Mouse (Mus musculus): Measurements from ENCODE around the gene Tfap2e. TPM values are rescaled to one million over a fixed set of nuclear protein-coding genes. Genes with fewer than 3 reads are reported as not detected.

The Tfap2e gene
- polyA plus RNA-seq, 1 experiment: 0.28 TPM

- TF ChIP-seq POLR2A (IDR thresholded peaks at IDR 0.05; ENCODE audit: borderline replicate concordance, extremely low read depth, low read depth, low read length) (no peak), CTCF (IDR thresholded peaks at IDR 0.05; ENCODE audit: insufficient read depth, low read length) (no peak)
- no peak for DNase-seq
- 76% methylated on average over 10 of the region's 10 CpGs for WGBS
- H3K4me3 ChIP-seq (replicated peaks; ENCODE audit: extremely low read depth, low read depth, low read length): no peak overlapping the region
- H3K4me1 ChIP-seq (ENCODE audit: control insufficient read depth, insufficient read depth, low read length): peaks cover 2% of the 10 kb centered on the region; the same call in 1 of the 2 replicates
These were observed 10.3 kb upstream of the Tfap2e start for GRCm38 (mm10) chr4:126746194-126746840.

GRCm38 (mm10) chr4:126745506-126746193, 9.6 kb upstream of the Tfap2e start:
- DNase-seq: peak; percentile 49
- TF ChIP-seq CTCF (IDR thresholded peaks at IDR 0.05; ENCODE audit: insufficient read depth, low read length) (peak; percentile 46), POLR2A (IDR thresholded peaks at IDR 0.05; ENCODE audit: borderline replicate concordance, extremely low read depth, low read depth, low read length) (no peak)
- WGBS: 47% methylated on average over 13 of the region's 13 CpGs
- H3K4me3 ChIP-seq (replicated peaks; ENCODE audit: extremely low read depth, low read depth, low read length): no peak overlapping the region
- H3K4me1 ChIP-seq (ENCODE audit: control insufficient read depth, insufficient read depth, low read length): peaks cover 2% of the 10 kb centered on the region; the same call in 1 of the 2 replicates

GRCm38 (mm10) chr4:126744831-126745230, 8.8 kb upstream of the Tfap2e start:
- H3K4me1 ChIP-seq (ENCODE audit: control insufficient read depth, insufficient read depth, low read length): peaks cover 2% of the 10 kb centered on the region; the same call in 1 of the 2 replicates
- no peak overlapping the region for H3K4me3 ChIP-seq (replicated peaks; ENCODE audit: extremely low read depth, low read depth, low read length)
- TF ChIP-seq CTCF (IDR thresholded peaks at IDR 0.05; ENCODE audit: insufficient read depth, low read length) (no peak), POLR2A (IDR thresholded peaks at IDR 0.05; ENCODE audit: borderline replicate concordance, extremely low read depth, low read depth, low read length) (no peak)
- 95% methylated on average over 13 of the region's 14 CpGs for WGBS
- no peak for DNase-seq

GRCm38 (mm10) chr4:126743713-126744112, 7.7 kb upstream of the Tfap2e start:
- Histone ChIP-seq H3K4me3 (replicated peaks; ENCODE audit: extremely low read depth, low read depth, low read length) (no peak overlapping the region), H3K4me1 (ENCODE audit: control insufficient read depth, insufficient read depth, low read length) (peaks cover 2% of the 10 kb centered on the region; the same call in 1 of the 2 replicates)
- no peak for DNase-seq
- 46% methylated on average over 11 of the region's 11 CpGs for WGBS
- TF ChIP-seq POLR2A (IDR thresholded peaks at IDR 0.05; ENCODE audit: borderline replicate concordance, extremely low read depth, low read depth, low read length) (no peak), CTCF (IDR thresholded peaks at IDR 0.05; ENCODE audit: insufficient read depth, low read length) (no peak)

DNA sequence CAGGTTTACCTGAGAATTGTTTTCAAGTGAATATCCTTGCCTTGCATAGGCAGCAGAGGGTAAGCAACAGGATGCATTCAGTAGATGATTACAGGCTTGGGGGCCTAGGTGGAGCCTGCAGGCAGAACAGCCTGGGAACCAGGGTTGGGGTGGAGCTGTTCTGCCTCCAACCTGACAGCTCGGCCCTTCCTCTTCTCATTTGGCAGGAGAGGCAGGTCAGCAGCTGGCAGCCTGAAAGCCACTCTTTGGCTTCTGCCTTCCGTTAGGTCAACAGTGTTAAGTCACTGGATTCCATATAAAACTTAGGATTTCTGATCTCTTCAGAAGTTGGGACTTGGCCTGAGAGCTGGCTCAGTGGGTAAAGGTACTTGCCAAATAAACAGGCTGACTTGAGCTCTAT, 6.9 kb upstream of the Tfap2e start:
- TF ChIP-seq CTCF (IDR thresholded peaks at IDR 0.05; ENCODE audit: insufficient read depth, low read length): no peak
- no peak for TF ChIP-seq POLR2A (IDR thresholded peaks at IDR 0.05; ENCODE audit: borderline replicate concordance, extremely low read depth, low read depth, low read length)
- peaks cover 2% of the 10 kb centered on the region; the same call in 1 of the 2 replicates for H3K4me1 ChIP-seq (ENCODE audit: control insufficient read depth, insufficient read depth, low read length)
- DNase-seq: no peak
- H3K4me3 ChIP-seq (replicated peaks; ENCODE audit: extremely low read depth, low read depth, low read length): no peak overlapping the region
- WGBS: 66% methylated on average over 2 of the region's 2 CpGs

DNA sequence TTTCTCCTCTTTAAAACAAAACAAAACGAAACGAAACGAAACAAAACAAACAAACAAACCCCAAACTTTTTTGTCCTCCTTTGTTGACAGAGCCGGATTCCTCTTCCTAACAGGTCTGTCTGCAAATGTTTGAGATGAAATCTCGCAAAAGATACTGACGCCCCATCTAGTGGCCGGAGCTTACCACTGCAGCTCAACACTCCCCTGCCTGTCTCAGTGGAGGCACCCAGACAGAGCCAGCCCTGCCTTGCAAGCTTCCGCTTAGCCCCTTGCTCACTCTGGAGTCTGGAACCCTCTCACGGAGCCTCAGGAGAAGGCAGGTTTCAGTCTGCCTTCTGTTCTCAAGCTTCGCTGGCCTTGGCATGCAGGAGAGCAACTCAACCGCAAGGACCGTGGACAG, 5.4 kb upstream of the Tfap2e start:
- TF ChIP-seq CTCF (IDR thresholded peaks at IDR 0.05; ENCODE audit: insufficient read depth, low read length) (peak; percentile 90), POLR2A (IDR thresholded peaks at IDR 0.05; ENCODE audit: borderline replicate concordance, extremely low read depth, low read depth, low read length) (no peak)
- Histone ChIP-seq H3K4me1 (ENCODE audit: control insufficient read depth, insufficient read depth, low read length) (peaks cover 2% of the 10 kb centered on the region; the same call in 1 of the 2 replicates), H3K4me3 (replicated peaks; ENCODE audit: extremely low read depth, low read depth, low read length) (no peak overlapping the region)
- WGBS: 5% methylated on average over 12 of the region's 12 CpGs
- DNase-seq: peak; percentile 65

GRCm38 (mm10) chr4:126739966-126740676, 4.1 kb upstream of the Tfap2e start:
- H3K4me3 ChIP-seq (replicated peaks; ENCODE audit: extremely low read depth, low read depth, low read length): no peak overlapping the region
- peaks cover 2% of the 10 kb centered on the region; the same call in 1 of the 2 replicates for H3K4me1 ChIP-seq (ENCODE audit: control insufficient read depth, insufficient read depth, low read length)
- WGBS: 36% methylated on average over 10 of the region's 10 CpGs
- TF ChIP-seq POLR2A (IDR thresholded peaks at IDR 0.05; ENCODE audit: borderline replicate concordance, extremely low read depth, low read depth, low read length) (no peak), CTCF (IDR thresholded peaks at IDR 0.05; ENCODE audit: insufficient read depth, low read length) (no peak)
- DNase-seq: no peak

DNA sequence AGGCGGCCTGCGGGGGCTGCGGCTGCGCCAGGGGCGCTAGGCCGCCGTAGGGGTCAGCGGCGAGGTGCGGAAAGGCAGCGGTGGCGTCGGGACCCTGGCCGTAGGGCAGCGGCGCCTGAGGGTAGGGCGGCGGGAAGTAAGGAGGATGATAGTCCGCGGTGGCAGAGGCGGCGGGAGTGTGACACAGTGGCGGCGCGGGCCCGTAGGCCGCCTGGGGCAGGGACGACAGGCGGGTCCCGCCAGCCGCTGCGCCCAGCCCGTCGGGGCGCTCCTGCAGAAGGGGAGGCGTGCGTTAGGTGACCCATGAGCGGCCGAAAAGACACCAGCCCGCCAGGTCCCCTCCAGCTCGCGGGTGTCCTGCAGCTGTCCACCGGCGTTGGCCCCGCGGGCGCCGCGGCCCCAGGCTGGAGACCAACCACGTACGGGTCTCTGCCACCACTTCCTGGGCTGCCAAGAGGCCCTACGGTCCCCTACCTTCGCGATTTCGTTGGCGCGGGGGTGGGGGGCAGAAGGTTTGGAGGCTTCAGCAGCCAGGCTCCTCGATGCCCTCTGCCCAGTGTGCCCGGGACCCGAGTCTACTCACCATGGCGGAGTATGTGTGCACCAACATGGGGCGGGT, 549 bp downstream of the Tfap2e start:
- DNase-seq: no peak
- Histone ChIP-seq H3K4me1 (ENCODE audit: control insufficient read depth, insufficient read depth, low read length) (no peaks in the 10 kb centered on the region), H3K4me3 (replicated peaks; ENCODE audit: extremely low read depth, low read depth, low read length) (no peak overlapping the region)
- no peak for TF ChIP-seq CTCF (IDR thresholded peaks at IDR 0.05; ENCODE audit: insufficient read depth, low read length)
- TF ChIP-seq POLR2A (IDR thresholded peaks at IDR 0.05; ENCODE audit: borderline replicate concordance, extremely low read depth, low read depth, low read length): no peak
- WGBS: 3% methylated on average over 57 of the region's 62 CpGs
